Mouse (Mus musculus) liver, adult 2 months (tissue): Measurements from ENCODE around the gene Efhd2. TPM values are rescaled to one million over a fixed set of nuclear protein-coding genes. Genes with fewer than 3 reads are reported as not detected.

Experiments used
- DNase-seq: peaks from one replicate; pipeline ENCODE4 v3.0.0-alpha.2; 2011; ENCODE audit warnings: low read depth, low spot score; ENCODE audit errors: extremely low read depth
- H3K27ac ChIP-seq: fragments of 200-500 bp; replicated peaks from 2 replicates; pipeline ENCODE4 v1.5.1; 2012; ENCODE audit warnings: low read depth, mild to moderate bottlenecking, control low read depth, inconsistent platforms, low read length; ENCODE audit not compliant: insufficient read depth
- H3K27me3 ChIP-seq: fragments of 200-500 bp; 2 replicates; pipeline ENCODE4 v1.6.1; 2012; ENCODE audit warnings: mild to moderate bottlenecking, moderate library complexity, low read length, inconsistent platforms; ENCODE audit not compliant: control insufficient read depth, insufficient read depth
- H3K36me3 ChIP-seq: fragments of 200-500 bp; 2 replicates; pipeline ENCODE4 v1.6.1; 2012; ENCODE audit warnings: low read length, inconsistent platforms; ENCODE audit not compliant: control insufficient read depth, insufficient read depth
- H3K4me1 ChIP-seq: fragments of 200-500 bp; 2 replicates; pipeline ENCODE4 v1.6.1; 2011; ENCODE audit warnings: low read length; ENCODE audit not compliant: control insufficient read depth, insufficient read depth
- H3K4me3 ChIP-seq: fragments of 200-500 bp; 2 replicates; pipeline ENCODE4 v1.5.1; 2011; ENCODE audit warnings: low read depth, mild to moderate bottlenecking, control low read depth, low read length, moderate library complexity; ENCODE audit not compliant: insufficient read depth
- H3K79me2 ChIP-seq: fragments of 200-500 bp; 2 replicates; pipeline ENCODE4 v1.6.1; 2012; ENCODE audit warnings: inconsistent platforms, mild to moderate bottlenecking, low read length, moderate library complexity; ENCODE audit not compliant: control insufficient read depth, insufficient read depth
- H3K9ac ChIP-seq: fragments of 200-500 bp; 2 replicates; pipeline ENCODE4 v1.6.1; 2012; ENCODE audit warnings: low read depth, mild to moderate bottlenecking, control low read depth, inconsistent platforms, low read length
- CTCF ChIP-seq: fragments of 200-500 bp; IDR thresholded peaks from 2 replicates; pipeline ENCODE4 v1.5.1; 2011; ENCODE audit warnings: low read depth, low read length, control low read depth
- POLR2A ChIP-seq: fragments of 200-500 bp; IDR thresholded peaks from 2 replicates; pipeline ENCODE4 v1.6.1; 2011; ENCODE audit warnings: low read length, control low read depth; ENCODE audit not compliant: insufficient read depth; ENCODE audit errors: extremely low read depth
- WGBS: fragments of 180-500 bp; shearing (Covaris S2); methylation state at CpG from one replicate; pipeline ENCODE4 v1.1.7; 2018; 5-methylcytosine and 5-hydroxymethylcytosine counted together
- polyA plus RNA-seq: library from polyadenylated mRNA; depleted of rRNA; stranded (reverse); fragments of >200 nt; gene quantifications from 2 replicates; pipeline ENCODE4 v1.2.3, GENCODE M21; 2012
- total RNA-seq: library from RNA; depleted of rRNA; stranded (reverse); fragments of >200 nt; gene quantifications from 2 replicates; pipeline ENCODE4 v1.2.3, GENCODE M21; 2014

The Efhd2 gene
- total and polyA plus RNA-seq, 2 experiments, result 15.0 to 46.1 TPM

DNA sequence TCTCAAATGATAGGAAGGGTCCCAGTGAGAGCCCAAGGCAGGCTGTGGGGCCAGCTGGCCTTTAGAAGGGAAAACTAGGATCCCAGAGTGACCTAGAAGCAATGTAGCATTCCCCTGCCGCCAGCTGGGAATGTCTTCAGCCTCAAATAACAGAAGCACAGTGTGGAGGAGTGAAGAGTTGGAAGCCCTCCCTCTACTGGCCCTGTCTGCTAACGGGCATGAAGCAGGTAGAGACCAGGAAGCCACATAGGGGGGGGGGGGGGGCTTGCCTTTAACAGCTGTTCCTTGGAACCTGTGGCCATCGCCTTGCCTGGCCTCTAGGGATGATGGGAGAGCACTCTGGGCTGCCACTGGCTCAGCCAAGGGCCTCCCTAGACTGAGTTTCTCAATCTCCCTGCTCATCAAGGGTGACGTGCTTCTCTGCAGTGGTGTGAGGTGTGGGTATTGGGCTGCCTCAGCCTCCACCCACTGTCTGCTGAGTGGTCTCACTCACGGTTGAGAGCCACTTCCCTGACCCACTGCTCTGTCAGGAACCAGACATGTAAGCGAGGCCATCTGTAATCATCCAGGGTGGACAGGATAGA is 11.8 kb upstream of the Efhd2 start:
- no peak overlapping the region for H3K9ac ChIP-seq
- 58% methylated on average over 6 of the region's 6 CpGs for WGBS
- DNase-seq, result no peak

GRCm38 (mm10) chr4:141885451-141885850 is 10.7 kb upstream of the Efhd2 start:
- Histone ChIP-seq H3K4me1 (no peaks in the 10 kb centered on the region; the same call in 1 of the 2 replicates), H3K4me3 (no peak overlapping the region), H3K27ac (no peak overlapping the region), H3K9ac (no peak overlapping the region), H3K79me2 (no peaks in the 10 kb centered on the region), H3K36me3 (no peaks in the 10 kb centered on the region), H3K27me3 (no peaks in the 10 kb centered on the region)
- 86% methylated on average over 9 of the region's 9 CpGs for WGBS
- no peak for DNase-seq
- TF ChIP-seq CTCF, result no peak
- TF ChIP-seq POLR2A, result no peak

More for the DNA sequence above, 11.8 kb upstream of the Efhd2 start:
- Histone ChIP-seq H3K4me3 (no peak overlapping the region), H3K27ac (no peak overlapping the region), H3K27me3 (no peaks in the 10 kb centered on the region), H3K79me2 (no peaks in the 10 kb centered on the region), H3K36me3 (no peaks in the 10 kb centered on the region), H3K4me1 (no peaks in the 10 kb centered on the region; the same call in 1 of the 2 replicates)
- no peak for TF ChIP-seq POLR2A
- TF ChIP-seq CTCF, result no peak

DNA sequence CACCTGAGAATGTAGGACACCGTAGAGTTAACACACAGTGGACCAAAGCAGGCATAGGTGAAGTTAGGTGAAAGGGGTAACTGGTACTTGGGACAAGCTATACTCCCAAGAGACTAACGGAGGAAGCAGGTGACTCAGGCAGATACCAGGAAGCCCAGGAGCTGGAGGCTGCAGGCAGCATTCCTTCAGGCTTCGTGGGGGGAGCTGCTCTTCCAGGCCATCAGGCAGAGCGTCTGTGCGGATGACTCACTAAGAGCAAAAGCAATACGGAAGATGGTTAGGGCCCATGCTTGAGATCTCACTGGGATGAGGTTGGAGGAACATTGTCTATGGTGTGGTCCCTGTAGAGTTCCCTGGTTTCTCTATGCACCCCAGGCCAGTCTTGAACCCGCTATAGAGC is 8.1 kb upstream of the Efhd2 start:
- 86% methylated on average over 7 of the region's 7 CpGs for WGBS
- no peak overlapping the region for H3K27ac ChIP-seq
- no peak for TF ChIP-seq POLR2A
- TF ChIP-seq CTCF, result no peak
- H3K36me3 ChIP-seq, result no peaks in the 10 kb centered on the region
- H3K4me1 ChIP-seq, result no peaks in the 10 kb centered on the region; the same call in 1 of the 2 replicates
- DNase-seq, result no peak
- no peak overlapping the region for H3K4me3 ChIP-seq
- no peak overlapping the region for H3K9ac ChIP-seq
- H3K27me3 ChIP-seq, result no peaks in the 10 kb centered on the region
- H3K79me2 ChIP-seq, result no peaks in the 10 kb centered on the region

- no peaks in the 10 kb centered on the region; the same call in 1 of the 2 replicates for H3K4me1 ChIP-seq
- H3K4me3 ChIP-seq, result no peak overlapping the region
- no peak for DNase-seq
- no peaks in the 10 kb centered on the region for H3K79me2 ChIP-seq
- 51% methylated on average over 5 of the region's 5 CpGs for WGBS
- no peak overlapping the region for H3K27ac ChIP-seq
- no peak overlapping the region for H3K9ac ChIP-seq
- H3K27me3 ChIP-seq, result no peaks in the 10 kb centered on the region
- no peaks in the 10 kb centered on the region for H3K36me3 ChIP-seq
- no peak for TF ChIP-seq POLR2A
- no peak for TF ChIP-seq CTCF
These were observed 7.2 kb upstream of the Efhd2 start for GRCm38 (mm10) chr4:141881950-141882349.

DNA sequence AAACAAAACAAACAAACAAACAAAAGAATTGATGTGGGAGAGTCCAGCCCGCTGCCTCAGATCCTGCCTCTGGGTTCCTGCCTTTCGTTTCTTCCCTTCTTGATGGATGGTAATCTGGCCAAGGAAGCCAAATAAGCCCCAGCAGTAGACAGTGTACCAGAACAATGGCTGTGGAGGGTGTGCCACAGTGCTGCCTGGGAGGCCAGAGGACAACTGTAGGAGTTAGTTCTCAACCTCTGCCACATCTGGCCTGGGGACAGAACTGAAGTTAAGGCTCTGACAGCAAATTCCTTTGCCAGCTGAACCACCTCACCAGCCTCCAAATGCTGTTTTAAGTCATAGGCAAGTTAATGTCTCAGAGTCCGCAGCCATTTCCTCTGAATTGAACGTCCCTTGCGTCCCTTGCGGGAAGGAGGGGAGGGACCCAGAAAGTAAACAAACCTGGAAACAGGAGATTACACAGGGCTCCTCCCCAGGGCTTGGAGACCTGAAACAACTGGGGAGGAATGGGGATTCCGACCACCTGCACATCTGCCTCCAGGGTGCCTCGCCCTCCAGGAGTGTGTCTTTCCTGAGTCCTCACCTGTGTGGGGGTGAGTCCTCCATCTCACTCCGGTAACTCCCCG is 6.7 kb upstream of the Efhd2 start:
- DNase-seq, result no peak
- Histone ChIP-seq H3K4me1 (no peaks in the 10 kb centered on the region; the same call in 1 of the 2 replicates), H3K27me3 (no peaks in the 10 kb centered on the region), H3K79me2 (no peaks in the 10 kb centered on the region), H3K9ac (no peak overlapping the region), H3K27ac (no peak overlapping the region), H3K36me3 (no peaks in the 10 kb centered on the region), H3K4me3 (no peak overlapping the region)
- no peak for TF ChIP-seq POLR2A
- no peak for TF ChIP-seq CTCF
- WGBS, result 67% methylated on average over 10 of the region's 10 CpGs

GRCm38 (mm10) chr4:141879875-141880274 is 5.2 kb upstream of the Efhd2 start:
- WGBS, result 90% methylated on average over 9 of the region's 9 CpGs
- no peak for TF ChIP-seq CTCF
- no peak for TF ChIP-seq POLR2A
- Histone ChIP-seq H3K4me1 (no peaks in the 10 kb centered on the region; the same call in 1 of the 2 replicates), H3K36me3 (no peaks in the 10 kb centered on the region), H3K27ac (no peak overlapping the region), H3K4me3 (no peak overlapping the region), H3K79me2 (no peaks in the 10 kb centered on the region; the same call in 1 of the 2 replicates), H3K27me3 (no peaks in the 10 kb centered on the region), H3K9ac (no peak overlapping the region)
- DNase-seq, result no peak
